Mouse (Mus musculus): Measurements from ENCODE around the gene AI413582.

- no peak for TF ChIP-seq CTCF (IDR thresholded peaks at IDR 0.05; ENCODE audit: control insufficient read depth, insufficient read depth, insufficient replicate concordance, low read depth, low read length)
- no peak; the same call in 1 of the 2 replicates for TF ChIP-seq POLR2A (IDR thresholded peaks at IDR 0.05; ENCODE audit: control insufficient read depth, low read depth, low read length)
These were observed 13.0 kb downstream of the AI413582 start for GRCm38 (mm10) chr17:27552215-27553201.

Measured in testis, adult 2 months (tissue).